ENCODE assay signal across 8 mouse cellular contexts in the genomic region with DNA sequence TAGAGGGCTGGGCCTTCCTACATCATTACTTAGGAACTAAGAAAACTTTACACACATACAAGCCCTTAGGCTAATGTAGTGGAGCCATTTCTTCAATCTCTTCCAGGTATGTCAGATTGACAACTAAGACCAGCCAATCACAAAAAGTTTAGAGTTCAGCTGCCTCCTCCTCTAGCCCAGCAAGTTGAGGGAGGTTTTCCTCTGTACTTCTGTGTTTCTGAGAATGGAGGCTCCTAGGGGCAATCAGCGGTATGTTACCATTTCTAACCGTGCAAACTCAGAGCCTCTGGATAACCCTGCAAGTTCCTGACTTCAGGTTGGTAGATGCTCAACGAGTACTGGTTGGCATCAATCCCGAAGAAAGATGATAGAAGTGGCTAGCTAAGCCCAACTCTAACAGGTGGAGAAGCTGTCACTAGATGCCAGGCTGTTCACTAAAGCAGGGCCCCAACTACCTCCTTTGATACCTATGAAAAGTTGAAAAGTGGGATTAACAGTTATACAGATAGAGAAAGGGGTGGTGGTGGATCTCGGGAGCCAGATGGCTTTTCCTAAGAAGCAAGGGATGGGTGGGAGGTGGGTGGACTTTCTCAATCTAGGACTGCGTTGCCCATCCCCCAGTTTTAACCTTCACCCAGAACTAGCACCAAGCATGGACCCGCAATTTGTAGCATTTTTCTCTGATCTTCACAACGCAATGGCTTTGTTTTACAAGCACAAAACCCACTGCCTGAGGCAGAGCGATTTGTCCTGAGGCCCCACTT. TPM values are rescaled to one million over a fixed set of nuclear protein-coding genes. Genes with fewer than 3 reads are reported as not detected.
A peak's percentile ranks its signal among the peaks of the same experiment; 100 is the strongest.
DNase-seq lines count a peak whose midpoint lies in the region; ATAC-seq and TF ChIP-seq lines count a peak whose summit lies in the region.

No protein-coding gene starts in this region.

- H3K4me2 ChIP-seq in lung, embryonic 14.5 days: peak overlapping the region; percentile 97
- peak overlapping the region; percentile 97 for H3K4me2 ChIP-seq in heart, postnatal 0 days (ENCODE audit: low read depth, low read length)

- no peaks in the 10 kb centered on the region for H3K27me3 ChIP-seq in lung, embryonic 14.5 days (ENCODE audit: insufficient read depth, low read length)
- H3K27me3 ChIP-seq in heart, postnatal 0 days (ENCODE audit: control insufficient read depth, insufficient read depth, low read length): no peaks in the 10 kb centered on the region

- no peak for TF ChIP-seq EP300 in heart, postnatal 0 days (IDR thresholded peaks at IDR 0.05; ENCODE audit: low read depth)

- peak overlapping the region; percentile 87 for H3K9ac ChIP-seq in lung, embryonic 14.5 days
- peak overlapping the region; percentile 75 for H3K9ac ChIP-seq in heart, postnatal 0 days (replicated peaks; ENCODE audit: low read depth, low read length)

- H3K4me3 ChIP-seq in lung, embryonic 14.5 days (ENCODE audit: low read depth, low read length): peak overlapping the region; percentile 89
- H3K4me3 ChIP-seq in heart, postnatal 0 days (ENCODE audit: low read depth, low read length): peak overlapping the region; percentile 72

- H3K36me3 ChIP-seq in lung, embryonic 14.5 days (ENCODE audit: insufficient read depth): peaks cover 25% of the 10 kb centered on the region
- H3K36me3 ChIP-seq in heart, postnatal 0 days (replicated peaks; ENCODE audit: control insufficient read depth, insufficient read depth, low read length): peaks cover 20% of the 10 kb centered on the region

- peak overlapping the region; percentile 74 for H3K27ac ChIP-seq in lung, embryonic 14.5 days (ENCODE audit: low read depth)
- peak overlapping the region; percentile 74 for H3K27ac ChIP-seq in heart, postnatal 0 days (ENCODE audit: low read depth)

- TF ChIP-seq CTCF in lung, embryonic 14.5 days (IDR thresholded peaks at IDR 0.05; ENCODE audit: low read depth): no peak
- no peak for TF ChIP-seq CTCF in heart, postnatal 0 days (IDR thresholded peaks at IDR 0.05; ENCODE audit: low read depth)

- no peaks in the 10 kb centered on the region for H3K9me3 ChIP-seq in lung, embryonic 14.5 days (ENCODE audit: low read depth, low read length)
- no peaks in the 10 kb centered on the region for H3K9me3 ChIP-seq in heart, postnatal 0 days (replicated peaks; ENCODE audit: control insufficient read depth, low read length)

- peak; percentile 26 for DNase-seq in lung, embryonic 14.5 days
- no peak for DNase-seq in lung, postnatal 4 days
- peak; percentile 46 for DNase-seq in ZHBTc4 (ENCODE audit: low read depth, low spot score)
- DNase-seq in heart, postnatal 0 days (ENCODE audit: low spot score): no peak
- DNase-seq in cerebellum, adult 11 months: no peak
- DNase-seq in adrenal gland, adult 8-10 months: no peak
- no peak for DNase-seq in cerebellum, adult 18-20 months

- 31% methylated on average over 9 of the region's 9 CpGs for WGBS in lung, embryonic 14.5 days
- WGBS in heart, postnatal 0 days: 28% methylated on average over 9 of the region's 9 CpGs

- ATAC-seq in lung, embryonic 14.5 days (ENCODE audit: insufficient read depth): no peak; the same call in none of the 2 replicates
- ATAC-seq in heart, postnatal 0 days (ENCODE audit: insufficient read depth, low read depth): no peak
- ATAC-seq in megakaryocyte progenitor cell, adult 5-6 weeks (replicated peaks; ENCODE audit: poor library complexity): peak; percentile 24; the same call in 1 of the 2 replicates

- peaks cover 11% of the 10 kb centered on the region; the same call in 1 of the 2 replicates for H3K4me1 ChIP-seq in lung, embryonic 14.5 days (ENCODE audit: insufficient read depth)
- peaks cover 20% of the 10 kb centered on the region for H3K4me1 ChIP-seq in heart, postnatal 0 days (ENCODE audit: control insufficient read depth, insufficient read depth)

RNA-seq across cellular contexts. Expression of gene Ergic1, which starts 0.6 kb away (rescaled TPM):
- polyA plus RNA-seq in lung, embryonic 14.5 days (2014; fragmentation: Nextera tagmentation; extraction: Ambion mirVana): 125 and 127 TPM in 2 replicates
- total RNA-seq in heart, postnatal 0 days (2014; rRNA removed; ENCODE audit: low replicate concordance): 148 and 152 TPM in 2 replicates
- polyA plus RNA-seq in heart, postnatal 0 days (2015; fragmentation: Nextera tagmentation; extraction: Ambion mirVana): 50.8 and 53.3 TPM in 2 replicates
- 99.7 and 123 TPM in 2 replicates for total RNA-seq in megakaryocyte progenitor cell, adult 5-6 weeks (2015)
- 42.2 and 48.3 TPM in 2 replicates for total RNA-seq in megakaryocyte progenitor cell, adult 5-6 weeks (2017)
- 100 to 1,000 TPM; 142 to 218 (median 163) TPM for total RNA-seq in adrenal gland, adult 8-10 months (2022)

RNA-seq across cellular contexts. Expression of gene Dusp1, which starts 1.2 kb away (rescaled TPM):
- 19.7 and 24.5 TPM in 2 replicates for polyA plus RNA-seq in lung, embryonic 14.5 days (2014; fragmentation: Nextera tagmentation; extraction: Ambion mirVana)
- total RNA-seq in heart, postnatal 0 days (2014; rRNA removed; ENCODE audit: low replicate concordance): 105 and 114 TPM in 2 replicates
- polyA plus RNA-seq in heart, postnatal 0 days (2015; fragmentation: Nextera tagmentation; extraction: Ambion mirVana): 23.1 and 24.0 TPM in 2 replicates
- 89.7 and 162 TPM in 2 replicates for total RNA-seq in megakaryocyte progenitor cell, adult 5-6 weeks (2015)
- total RNA-seq in megakaryocyte progenitor cell, adult 5-6 weeks (2017): 16.1 and 29.6 TPM in 2 replicates
- 10 to 100 TPM; 41.3 to 67.9 (median 53.3) TPM for total RNA-seq in adrenal gland, adult 8-10 months (2022)

Comparison
In these comparisons a context has a peak if more than half of its experiments do, and no peak if none do; other contexts are left out.
1. DNase-seq: peak in lung, embryonic 14.5 days (single experiment) and ZHBTc4 (single experiment); none in lung, postnatal 4 days (0 of 2), heart, postnatal 0 days (single experiment), cerebellum, adult 11 months (single experiment), adrenal gland, adult 8-10 months (single experiment) and cerebellum, adult 18-20 months (0 of 2).